ENCODE assay signal across 8 mouse cellular contexts in genomic region chr19:5874969-5875480, GRCm38 (mm10). TPM values are rescaled to one million over a fixed set of nuclear protein-coding genes. Genes with fewer than 3 reads are reported as not detected.
DNase-seq lines count a peak whose midpoint lies in the region; ATAC-seq lines count a peak whose summit lies in the region.

TSS of gene Frmd8 (minus strand) at chr19:5875274.

- H3K4me2 ChIP-seq in forebrain, embryonic 14.5 days (ENCODE audit: low read length): peak within 1 kb of the TSS; percentile 90
- peak within 1 kb of the TSS; percentile 90 for H3K4me2 ChIP-seq in neural tube, embryonic 15.5 days

- WGBS in forebrain, embryonic 14.5 days: under 1% methylated on average over 37 of the region's 37 CpGs
- under 1% methylated on average over 37 of the region's 37 CpGs for WGBS in neural tube, embryonic 15.5 days

- ATAC-seq in forebrain, embryonic 14.5 days: peak; percentile 95
- peak; percentile 93 for ATAC-seq in neural tube, embryonic 15.5 days (ENCODE audit: low FRiP score)

- H3K4me3 ChIP-seq in forebrain, embryonic 14.5 days (ENCODE audit: low read depth, low read length): peak within 1 kb of the TSS; percentile 75
- H3K4me3 ChIP-seq in neural tube, embryonic 15.5 days (replicated peaks): peak within 1 kb of the TSS; percentile 88

- H3K27me3 ChIP-seq in forebrain, embryonic 14.5 days (replicated peaks; ENCODE audit: control insufficient read depth, insufficient read depth, low read length): no peaks in the 10 kb centered on the region
- H3K27me3 ChIP-seq in neural tube, embryonic 15.5 days (replicated peaks): no peaks in the 10 kb centered on the region

- DNase-seq in ES-CJ7 (ENCODE audit: low read depth, low spot score): peak; percentile 96
- DNase-seq in cerebellum, adult 11 months: peak; percentile 92
- DNase-seq in forebrain, embryonic 14.5 days (ENCODE audit: low spot score): peak; percentile 98
- peak; percentile 94 for DNase-seq in heart, postnatal 14 days
- peak; percentile 94 for DNase-seq in layer of hippocampus, adult 11-12 months (ENCODE audit: low spot score)
- DNase-seq in lung, adult 18-20 months: peak; percentile 95 to 97
- DNase-seq in testis, postnatal 14 days (ENCODE audit: low spot score): peak; percentile 91

- no peaks in the 10 kb centered on the region for H3K9me3 ChIP-seq in forebrain, embryonic 14.5 days (replicated peaks; ENCODE audit: control insufficient read depth, low read length)
- no peaks in the 10 kb centered on the region for H3K9me3 ChIP-seq in neural tube, embryonic 15.5 days (replicated peaks)

- H3K27ac ChIP-seq in forebrain, embryonic 14.5 days (ENCODE audit: low read depth, low read length): peak within 1 kb of the TSS; percentile 49; the same call in 1 of the 2 replicates
- peak within 1 kb of the TSS; percentile 77 for H3K27ac ChIP-seq in neural tube, embryonic 15.5 days (replicated peaks)

- peak within 1 kb of the TSS; percentile 82 for H3K9ac ChIP-seq in forebrain, embryonic 14.5 days (ENCODE audit: low read length)
- H3K9ac ChIP-seq in neural tube, embryonic 15.5 days (replicated peaks): peak within 1 kb of the TSS; percentile 77

- 0 out of 2 replicates have a peak, but pooled peaks cover 4% of the 10 kb centered on the region for H3K36me3 ChIP-seq in forebrain, embryonic 14.5 days (ENCODE audit: control insufficient read depth, insufficient read depth, low read length)
- no peaks in the 10 kb centered on the region for H3K36me3 ChIP-seq in neural tube, embryonic 15.5 days

- intact Hi-C loops in heart, postnatal 14 days (cut with DNase I): no loop called here

- peaks cover 13% of the 10 kb centered on the region; the same call in 1 of the 2 replicates for H3K4me1 ChIP-seq in forebrain, embryonic 14.5 days (ENCODE audit: control insufficient read depth, insufficient read depth, low read length)
- H3K4me1 ChIP-seq in neural tube, embryonic 15.5 days: peaks cover 38% of the 10 kb centered on the region

RNA-seq across cellular contexts. Expression of gene Frmd8, which starts in this region (rescaled TPM):
- polyA plus RNA-seq in forebrain, embryonic 14.5 days (2014; fragmentation: Nextera tagmentation; extraction: Ambion mirVana): 13.1 and 16.0 TPM in 2 replicates
- 10 to 100 TPM; 15.6 to 15.8 TPM for total RNA-seq in heart, postnatal 14 days (2021)
- polyA plus RNA-seq in neural tube, embryonic 15.5 days (2015; fragmentation: Nextera tagmentation; extraction: Ambion mirVana): 13.8 and 23.4 TPM in 2 replicates

Comparison
In these comparisons a context has a peak if more than half of its experiments do, and no peak if none do; other contexts are left out.
1. Peak in every context shown above with its lines: DNase-seq, ATAC-seq, H3K4me3 ChIP-seq and H3K27ac ChIP-seq.